Mouse (Mus musculus): ENCODE measurements around the gene Mef2c. TPM values are rescaled to one million over a fixed set of nuclear protein-coding genes. Genes with fewer than 3 reads are reported as not detected.
A peak's percentile ranks its signal among the peaks of the same experiment; 100 is the strongest.

The Mef2c gene
- polyA plus RNA-seq, 1 experiment from 2014 or later, result 114 TPM

DNA sequence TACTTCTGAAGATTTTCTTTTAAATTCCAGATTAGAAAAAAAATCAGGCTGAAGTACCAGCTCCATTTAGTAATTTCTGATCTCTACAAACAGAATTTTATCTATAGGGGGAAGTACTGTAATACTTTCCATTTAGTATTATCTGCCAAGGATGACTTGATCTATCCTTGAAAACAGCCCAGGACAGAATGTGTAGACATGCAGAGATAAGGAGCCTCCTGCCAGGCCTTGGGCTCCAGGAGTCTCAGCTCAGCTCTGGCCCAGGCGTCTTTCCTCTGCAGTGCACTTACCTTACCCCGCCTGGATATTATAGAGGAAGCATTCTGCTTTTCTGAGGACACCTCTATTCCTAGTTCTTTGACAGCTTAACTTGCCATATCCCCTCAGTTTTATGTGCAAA, 59.4 kb downstream of the Mef2c start:
- WGBS, result 35% methylated on average over 2 of the region's 2 CpGs
- Histone ChIP-seq H3K9ac (ENCODE audit: low read length) (no peak overlapping the region), H3K4me3 (ENCODE audit: control insufficient read depth in 1 of 2, insufficient read depth in 1 of 2, low read depth in 1 of 2, low read length in 2 of 2) (no peak overlapping the region), H3K27ac (replicated peaks in 1 of 2; ENCODE audit: control insufficient read depth in 1 of 2, insufficient read depth in 1 of 2, low read depth in 2 of 2, low read length in 2 of 2) (peak overlapping the region in 1 of 2 experiments; percentile 16; a peak in 1 of 4 replicates), H3K4me2 (ENCODE audit: low read length) (no peak overlapping the region), H3K4me1 (ENCODE audit: control insufficient read depth in 2 of 2, insufficient read depth in 2 of 2, low read length in 2 of 2) (peaks cover 14 to 49% of the 10 kb centered on the region in 2 experiments), H3K9me3 (ENCODE audit: control insufficient read depth, low read length) (no peaks in the 10 kb centered on the region), H3K36me3 (ENCODE audit: control insufficient read depth, insufficient read depth, low read length) (no peaks in the 10 kb centered on the region), H3K27me3 (ENCODE audit: control insufficient read depth, insufficient read depth, low read length) (no peaks in the 10 kb centered on the region)
- ATAC-seq (ENCODE audit: insufficient number of reproducible peaks, insufficient read depth, low FRiP score, low read depth), result no peak

DNA sequence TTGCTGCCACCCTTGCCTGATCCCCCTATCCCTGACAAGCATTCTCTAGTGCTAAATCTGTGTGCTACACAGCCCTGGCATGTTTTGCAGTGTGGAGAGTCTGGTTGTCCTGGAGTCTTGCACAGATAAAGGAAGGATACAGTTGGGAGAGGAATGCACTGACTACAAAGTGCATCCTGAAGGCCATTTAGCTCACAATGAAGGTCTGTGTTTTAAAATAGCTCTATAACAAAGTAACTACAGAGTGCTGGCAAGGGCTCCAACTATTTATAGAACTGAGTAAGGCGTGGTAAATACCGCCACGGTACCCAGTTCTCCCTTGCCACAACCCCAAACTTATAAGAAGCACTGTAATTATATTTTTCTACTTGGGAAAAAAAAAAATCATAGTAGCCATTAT, 61.9 kb downstream of the Mef2c start:
- Histone ChIP-seq H3K9me3 (ENCODE audit: control insufficient read depth, low read length) (no peaks in the 10 kb centered on the region), H3K4me2 (ENCODE audit: low read length) (peak overlapping the region; percentile 57), H3K4me1 (ENCODE audit: control insufficient read depth in 2 of 2, insufficient read depth in 2 of 2, low read length in 2 of 2) (peaks cover 12 to 50% of the 10 kb centered on the region in 2 experiments), H3K27ac (replicated peaks in 1 of 2; ENCODE audit: control insufficient read depth in 1 of 2, insufficient read depth in 1 of 2, low read depth in 2 of 2, low read length in 2 of 2) (peak overlapping the region; percentile 83 to 87), H3K27me3 (ENCODE audit: control insufficient read depth, insufficient read depth, low read length) (no peaks in the 10 kb centered on the region), H3K36me3 (ENCODE audit: control insufficient read depth, insufficient read depth, low read length) (no peaks in the 10 kb centered on the region), H3K9ac (ENCODE audit: low read length) (peak overlapping the region; percentile 13; the same call in 1 of the 2 replicates), H3K4me3 (ENCODE audit: control insufficient read depth in 1 of 2, insufficient read depth in 1 of 2, low read depth in 1 of 2, low read length in 2 of 2) (no peak overlapping the region)
- 1% methylated on average over 3 of the region's 3 CpGs for WGBS
- ATAC-seq (ENCODE audit: insufficient number of reproducible peaks, insufficient read depth, low FRiP score, low read depth), result peak; percentile 92

DNA sequence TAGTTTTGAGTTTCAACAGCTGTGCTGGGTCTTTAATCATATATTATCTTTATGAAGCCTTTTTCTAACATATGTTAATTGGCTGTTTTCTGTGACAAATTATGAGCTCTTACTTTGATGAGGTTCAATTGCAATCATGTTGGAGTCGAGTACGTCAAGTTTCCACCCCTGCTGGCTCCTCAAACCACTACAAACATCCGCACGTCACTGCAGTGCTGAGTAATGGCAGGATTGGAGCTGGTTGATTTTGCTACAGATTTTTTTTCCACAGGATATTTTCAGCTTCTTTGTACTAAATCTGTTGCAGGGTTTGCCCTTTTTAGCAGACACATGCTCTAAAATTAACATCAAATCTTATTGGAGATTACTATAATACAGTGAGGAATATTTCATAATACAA, 62.3 kb downstream of the Mef2c start:
- Histone ChIP-seq H3K27ac (replicated peaks in 1 of 2; ENCODE audit: control insufficient read depth in 1 of 2, insufficient read depth in 1 of 2, low read depth in 2 of 2, low read length in 2 of 2) (peak overlapping the region; percentile 83 to 87), H3K9me3 (ENCODE audit: control insufficient read depth, low read length) (no peaks in the 10 kb centered on the region), H3K27me3 (ENCODE audit: control insufficient read depth, insufficient read depth, low read length) (no peaks in the 10 kb centered on the region), H3K4me3 (ENCODE audit: control insufficient read depth in 1 of 2, insufficient read depth in 1 of 2, low read depth in 1 of 2, low read length in 2 of 2) (no peak overlapping the region), H3K4me1 (ENCODE audit: control insufficient read depth in 2 of 2, insufficient read depth in 2 of 2, low read length in 2 of 2) (peaks cover 12 to 53% of the 10 kb centered on the region in 2 experiments), H3K9ac (ENCODE audit: low read length) (peak overlapping the region; percentile 13; the same call in 1 of the 2 replicates), H3K4me2 (ENCODE audit: low read length) (peak overlapping the region; percentile 57), H3K36me3 (ENCODE audit: control insufficient read depth, insufficient read depth, low read length) (no peaks in the 10 kb centered on the region)
- WGBS, result 8% methylated on average over 4 of the region's 4 CpGs
- ATAC-seq (ENCODE audit: insufficient number of reproducible peaks, insufficient read depth, low FRiP score, low read depth), result no peak

DNA sequence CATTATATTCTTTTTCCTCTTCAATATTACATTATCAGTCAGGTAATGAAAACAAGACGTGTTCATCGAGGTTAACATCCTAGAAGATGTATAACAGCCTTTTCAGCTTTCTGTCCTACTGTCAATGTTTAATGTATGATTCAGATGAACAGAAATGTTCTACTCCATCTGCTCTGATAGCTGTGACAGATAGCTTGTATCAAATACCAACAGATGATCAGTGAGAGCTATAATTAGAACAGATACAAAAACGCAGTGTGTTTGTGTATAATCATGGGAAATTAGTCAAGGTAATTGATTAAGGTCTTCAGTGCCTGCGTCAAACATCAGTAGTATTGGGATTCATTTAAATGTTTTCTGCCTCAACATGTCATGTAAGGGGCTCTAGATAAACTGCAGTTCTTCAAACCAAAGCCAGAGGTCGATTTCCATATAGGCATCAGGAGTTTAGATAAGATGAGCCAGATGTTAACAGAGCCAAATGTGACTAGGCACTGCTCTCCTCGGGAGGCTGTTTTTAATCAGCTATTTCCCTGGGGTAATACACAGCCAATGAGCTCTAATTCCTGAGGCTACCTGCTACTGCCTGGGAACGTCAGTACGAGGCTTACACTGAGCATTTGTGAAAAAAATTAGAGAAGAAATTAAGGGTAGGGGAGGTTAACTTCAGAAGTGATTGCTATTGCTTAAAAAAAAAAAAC, 63.1 kb downstream of the Mef2c start:
- H3K9me3 ChIP-seq (ENCODE audit: control insufficient read depth, low read length), result no peaks in the 10 kb centered on the region
- H3K27ac ChIP-seq (replicated peaks in 1 of 2; ENCODE audit: control insufficient read depth in 1 of 2, insufficient read depth in 1 of 2, low read depth in 2 of 2, low read length in 2 of 2), result peak overlapping the region in 1 of 2 experiments; percentile 87; a peak in 1 of 4 replicates
- no peaks in the 10 kb centered on the region for H3K36me3 ChIP-seq (ENCODE audit: control insufficient read depth, insufficient read depth, low read length)
- peaks cover 15 to 61% of the 10 kb centered on the region in 2 experiments for H3K4me1 ChIP-seq (ENCODE audit: control insufficient read depth in 2 of 2, insufficient read depth in 2 of 2, low read length in 2 of 2)
- no peak for ATAC-seq (ENCODE audit: insufficient number of reproducible peaks, insufficient read depth, low FRiP score, low read depth)
- H3K4me3 ChIP-seq (ENCODE audit: control insufficient read depth in 1 of 2, insufficient read depth in 1 of 2, low read depth in 1 of 2, low read length in 2 of 2), result no peak overlapping the region
- no peaks in the 10 kb centered on the region for H3K27me3 ChIP-seq (ENCODE audit: control insufficient read depth, insufficient read depth, low read length)
- H3K9ac ChIP-seq (ENCODE audit: low read length), result no peak overlapping the region
- 32% methylated on average over 8 of the region's 8 CpGs for WGBS
- H3K4me2 ChIP-seq (ENCODE audit: low read length), result peak overlapping the region; percentile 57; the same call in 1 of the 2 replicates

DNA sequence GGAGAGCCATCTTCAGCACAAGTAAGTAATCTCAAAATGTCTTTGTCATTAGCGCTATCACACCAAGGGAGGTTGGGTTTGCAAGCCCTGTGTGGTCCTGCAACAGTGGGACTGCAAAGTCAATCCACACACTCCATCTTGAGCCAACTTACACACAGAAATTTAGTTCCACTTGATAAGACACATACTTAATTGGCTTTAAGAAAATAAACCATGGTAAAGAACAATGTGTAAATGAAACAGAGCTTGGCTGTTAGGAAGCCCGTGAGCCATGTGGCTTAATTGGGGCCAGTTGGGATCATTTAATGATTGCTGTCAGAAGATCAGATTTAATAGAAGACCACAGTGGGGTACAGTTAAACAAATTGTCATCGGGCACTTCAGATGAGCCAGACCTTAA, 63.8 kb downstream of the Mef2c start:
- H3K27ac ChIP-seq (replicated peaks in 1 of 2; ENCODE audit: control insufficient read depth in 1 of 2, insufficient read depth in 1 of 2, low read depth in 2 of 2, low read length in 2 of 2), result no peak overlapping the region
- no peak for ATAC-seq (ENCODE audit: insufficient number of reproducible peaks, insufficient read depth, low FRiP score, low read depth)

DNA sequence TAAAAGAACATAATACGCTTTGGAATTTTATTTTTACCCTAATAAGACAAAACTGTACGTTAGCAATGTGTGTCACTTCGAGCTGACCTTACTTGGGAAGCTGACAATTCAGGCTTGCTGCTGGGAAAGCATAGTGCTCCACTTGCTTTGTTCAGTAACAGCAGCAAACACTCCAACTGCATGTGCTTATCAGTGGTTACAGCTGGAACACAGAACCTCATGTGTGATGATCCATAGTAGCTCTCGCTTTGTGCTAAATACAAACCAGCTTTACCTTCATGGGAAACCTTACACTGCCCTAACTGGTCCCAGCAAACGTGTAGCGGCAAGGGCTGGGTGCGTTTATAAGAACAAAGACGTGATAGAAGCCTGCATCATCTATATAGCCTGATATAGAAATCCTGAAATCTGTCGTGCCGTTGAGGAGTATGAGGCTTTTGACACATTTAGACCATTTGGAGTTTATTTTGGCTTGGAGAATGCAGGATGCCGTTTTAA, 65.0 kb downstream of the Mef2c start:
- Histone ChIP-seq H3K9me3 (ENCODE audit: control insufficient read depth, low read length) (no peaks in the 10 kb centered on the region), H3K27ac (replicated peaks in 1 of 2; ENCODE audit: control insufficient read depth in 1 of 2, insufficient read depth in 1 of 2, low read depth in 2 of 2, low read length in 2 of 2) (peak overlapping the region; percentile 49 to 55)

More for the DNA sequence above, 63.8 kb downstream of the Mef2c start:
- H3K4me2 ChIP-seq (ENCODE audit: low read length), result no peak overlapping the region
- no peaks in the 10 kb centered on the region for H3K36me3 ChIP-seq (ENCODE audit: control insufficient read depth, insufficient read depth, low read length)
- H3K9ac ChIP-seq (ENCODE audit: low read length), result no peak overlapping the region
- WGBS, result 68% methylated on average over 3 of the region's 3 CpGs
- peaks cover 16 to 64% of the 10 kb centered on the region in 2 experiments for H3K4me1 ChIP-seq (ENCODE audit: control insufficient read depth in 2 of 2, insufficient read depth in 2 of 2, low read length in 2 of 2)
- no peaks in the 10 kb centered on the region for H3K9me3 ChIP-seq (ENCODE audit: control insufficient read depth, low read length)
- no peaks in the 10 kb centered on the region for H3K27me3 ChIP-seq (ENCODE audit: control insufficient read depth, insufficient read depth, low read length)
- no peak overlapping the region for H3K4me3 ChIP-seq (ENCODE audit: control insufficient read depth in 1 of 2, insufficient read depth in 1 of 2, low read depth in 1 of 2, low read length in 2 of 2)

DNA sequence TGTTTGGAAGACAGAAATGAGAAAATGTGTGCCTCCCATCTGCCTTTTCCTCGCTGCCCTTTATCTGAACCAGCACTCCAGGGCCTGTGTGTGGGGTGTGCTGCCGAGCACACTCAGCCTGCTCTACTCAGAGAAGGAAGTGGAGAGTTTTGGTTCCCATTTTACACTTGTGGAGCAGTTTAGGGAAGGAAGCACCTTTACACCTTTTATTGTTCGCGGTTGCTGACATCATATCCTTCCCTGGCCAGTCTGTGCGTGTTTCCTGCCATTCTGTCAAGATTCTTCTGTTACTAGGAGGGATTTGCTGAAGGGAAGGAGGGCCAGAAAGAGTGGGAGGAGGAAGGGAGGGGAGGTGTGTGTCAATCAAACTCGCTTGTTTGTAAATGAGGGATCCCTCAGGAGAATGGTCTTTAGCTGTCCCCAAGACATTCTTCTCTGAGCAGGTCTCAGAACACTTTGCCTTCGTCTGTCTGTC, 68.2 kb downstream of the Mef2c start:
- Histone ChIP-seq H3K4me2 (ENCODE audit: low read length) (peak overlapping the region; percentile 55), H3K27ac (replicated peaks in 1 of 2; ENCODE audit: control insufficient read depth in 1 of 2, insufficient read depth in 1 of 2, low read depth in 2 of 2, low read length in 2 of 2) (peak overlapping the region; percentile 76 to 83), H3K4me1 (ENCODE audit: control insufficient read depth in 2 of 2, insufficient read depth in 2 of 2, low read length in 2 of 2) (peaks cover 11 to 62% of the 10 kb centered on the region in 2 experiments), H3K9ac (ENCODE audit: low read length) (peak overlapping the region; percentile 61), H3K4me3 (ENCODE audit: control insufficient read depth in 1 of 2, insufficient read depth in 1 of 2, low read depth in 1 of 2, low read length in 2 of 2) (no peak overlapping the region), H3K36me3 (ENCODE audit: control insufficient read depth, insufficient read depth, low read length) (peaks cover 8% of the 10 kb centered on the region), H3K9me3 (ENCODE audit: control insufficient read depth, low read length) (no peaks in the 10 kb centered on the region), H3K27me3 (ENCODE audit: control insufficient read depth, insufficient read depth, low read length) (no peaks in the 10 kb centered on the region)
- 23% methylated on average over 7 of the region's 7 CpGs for WGBS
- ATAC-seq (ENCODE audit: insufficient number of reproducible peaks, insufficient read depth, low FRiP score, low read depth), result peak; percentile 78

More for the DNA sequence above, 65.0 kb downstream of the Mef2c start:
- Histone ChIP-seq H3K4me1 (ENCODE audit: control insufficient read depth in 2 of 2, insufficient read depth in 2 of 2, low read length in 2 of 2) (peaks cover 15 to 65% of the 10 kb centered on the region in 2 experiments), H3K27me3 (ENCODE audit: control insufficient read depth, insufficient read depth, low read length) (no peaks in the 10 kb centered on the region), H3K4me3 (ENCODE audit: control insufficient read depth in 1 of 2, insufficient read depth in 1 of 2, low read depth in 1 of 2, low read length in 2 of 2) (no peak overlapping the region), H3K9ac (ENCODE audit: low read length) (peak overlapping the region; percentile 4), H3K4me2 (ENCODE audit: low read length) (peak overlapping the region; percentile 5; the same call in 1 of the 2 replicates), H3K36me3 (ENCODE audit: control insufficient read depth, insufficient read depth, low read length) (no peaks in the 10 kb centered on the region)
- no peak for ATAC-seq (ENCODE audit: insufficient number of reproducible peaks, insufficient read depth, low FRiP score, low read depth)
- WGBS, result 44% methylated on average over 11 of the region's 11 CpGs
